Mouse (Mus musculus): ENCODE results near the gene Nsun5.
A peak's percentile ranks its signal among the peaks of the same experiment; 100 is the strongest.

Gene Nsun5

DNA sequence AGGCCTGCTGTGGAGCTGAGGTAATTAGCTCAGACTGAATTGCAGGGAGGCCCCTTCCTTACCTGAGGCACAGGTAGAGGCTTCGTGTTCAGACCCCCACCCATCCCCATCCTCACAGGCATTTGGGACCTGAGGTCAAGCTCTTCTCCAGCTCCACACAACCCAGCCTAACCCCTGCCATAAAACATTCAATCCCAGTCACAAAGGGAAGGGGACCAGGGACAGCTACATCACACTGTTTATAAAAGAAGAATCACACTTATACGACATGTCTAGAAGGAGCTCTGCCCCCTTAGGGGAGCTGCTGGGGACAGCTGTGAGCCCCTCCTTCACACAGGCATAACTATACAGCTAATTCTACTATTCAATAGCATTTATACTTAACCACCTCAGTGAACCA is 6.6 kb downstream of the Nsun5 start:
- DNase-seq, result no peak

GRCm38 (mm10) chr5:135380681-135381080 is 10.9 kb downstream of the Nsun5 start:
- no peak for DNase-seq

DNA sequence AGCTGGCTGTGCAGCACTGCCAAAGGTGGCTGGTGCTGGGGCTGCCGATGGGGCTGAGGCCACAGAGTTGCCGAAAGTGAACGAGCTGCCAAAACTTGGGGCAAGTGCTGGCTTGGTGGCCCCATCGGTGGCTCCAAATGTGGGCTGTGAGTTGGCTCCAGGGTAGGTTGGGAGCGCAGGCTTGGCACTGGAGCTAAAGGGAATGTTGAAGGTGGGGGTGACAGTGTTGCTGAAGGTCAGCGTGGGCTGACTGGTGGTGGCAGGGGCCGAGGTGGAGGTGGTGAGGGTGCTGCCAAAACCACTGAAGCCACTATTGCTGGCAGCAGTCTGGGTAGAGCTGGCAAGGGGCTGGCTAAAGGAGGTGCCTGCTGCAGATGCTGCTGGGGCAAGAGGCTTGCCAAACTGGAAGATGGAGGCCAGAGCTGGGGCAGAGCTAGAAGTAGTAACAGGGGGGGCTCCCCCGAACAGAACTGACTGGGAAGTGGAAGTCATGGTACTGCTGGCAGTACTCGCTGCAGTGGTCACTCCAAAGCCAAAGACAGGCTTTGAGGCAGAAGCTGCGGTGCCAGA is 11.7 kb downstream of the Nsun5 start:
- no peak for DNase-seq

DNA sequence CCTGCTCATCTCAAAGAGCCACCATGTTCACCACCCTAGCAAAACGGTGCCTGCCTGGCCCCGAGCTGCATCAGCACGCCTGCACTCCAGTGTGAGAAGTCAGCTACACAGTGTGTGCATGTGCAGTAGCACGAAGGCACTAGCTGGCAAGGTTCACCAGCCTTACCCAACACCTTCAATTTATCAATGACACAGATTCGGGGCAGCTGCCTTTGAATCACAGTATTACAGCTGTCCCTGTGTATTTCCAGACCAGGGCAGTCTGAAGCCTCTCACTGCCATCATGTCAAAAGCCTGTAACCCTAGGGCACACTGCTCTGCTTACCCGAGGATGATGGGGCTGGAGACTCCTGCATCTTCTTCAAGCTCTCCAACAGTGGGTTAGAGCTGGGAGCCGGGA is 13.0 kb downstream of the Nsun5 start:
- no peak for DNase-seq

DNA sequence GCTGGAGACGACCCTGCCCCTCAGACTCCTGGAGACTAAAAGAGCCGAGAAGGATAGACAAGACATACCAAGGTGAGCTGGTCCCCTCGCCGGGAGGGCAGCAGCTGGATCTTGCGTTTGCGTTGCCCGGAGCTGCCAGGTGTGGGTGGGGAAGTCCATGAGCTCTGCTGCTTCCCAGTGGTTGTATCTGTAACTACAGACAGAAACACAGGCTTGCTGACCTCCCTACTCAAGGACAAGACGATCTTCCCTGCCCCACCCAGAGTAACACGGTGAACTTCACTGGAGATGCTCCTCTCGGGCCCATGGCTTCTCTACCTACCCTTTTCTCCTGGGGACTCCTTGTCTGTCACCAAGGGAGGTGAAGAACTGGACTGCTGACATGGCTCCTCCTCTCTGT is 14.0 kb downstream of the Nsun5 start:
- no peak for DNase-seq

DNA sequence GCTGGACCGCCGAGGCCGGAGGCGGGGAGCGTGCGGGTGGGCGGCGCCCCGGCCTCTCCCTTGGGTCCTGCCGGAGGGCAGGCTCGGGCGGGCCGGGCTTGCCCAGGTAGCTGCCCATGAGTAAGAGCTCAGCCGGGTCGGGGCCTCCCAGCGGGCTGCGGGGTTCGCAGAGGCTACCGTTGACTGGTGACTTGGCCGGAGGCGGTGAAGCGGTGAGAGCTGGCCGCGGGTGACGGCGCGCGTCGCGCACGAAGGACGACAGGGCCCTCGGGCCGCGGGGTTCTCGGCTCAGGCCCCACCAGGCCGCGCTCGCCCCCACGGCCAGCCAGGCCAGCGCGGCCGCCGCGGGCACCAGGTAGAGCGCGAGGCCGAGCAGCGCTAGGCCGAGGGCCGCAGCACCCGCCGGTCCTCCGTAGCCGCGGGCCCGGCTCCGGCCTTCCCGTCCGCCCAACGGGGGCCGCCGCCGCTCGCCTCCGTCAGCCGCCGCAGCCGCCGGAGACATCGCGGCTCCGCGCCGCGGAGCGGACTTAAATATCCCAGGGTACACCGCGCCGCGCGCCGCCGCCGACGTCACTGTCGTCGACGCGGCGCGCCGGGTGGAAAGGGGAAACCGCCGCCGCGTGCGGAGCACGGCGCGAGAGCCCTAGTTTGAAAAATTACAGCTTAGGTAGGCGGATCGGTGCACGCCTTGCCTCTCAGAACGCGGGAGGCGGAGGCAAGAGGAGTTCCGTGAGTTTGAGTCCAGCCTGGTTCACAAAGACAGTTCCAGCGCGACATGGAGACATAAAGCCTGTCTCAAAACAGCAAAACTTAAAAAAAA is 24.5 kb downstream of the Nsun5 start, which contains the start of gene Pom121:
Pom121 (minus strand) TSS at position 543 of the 820 bp plus-strand sequence.
- DNase-seq, result peak; percentile 84

DNA sequence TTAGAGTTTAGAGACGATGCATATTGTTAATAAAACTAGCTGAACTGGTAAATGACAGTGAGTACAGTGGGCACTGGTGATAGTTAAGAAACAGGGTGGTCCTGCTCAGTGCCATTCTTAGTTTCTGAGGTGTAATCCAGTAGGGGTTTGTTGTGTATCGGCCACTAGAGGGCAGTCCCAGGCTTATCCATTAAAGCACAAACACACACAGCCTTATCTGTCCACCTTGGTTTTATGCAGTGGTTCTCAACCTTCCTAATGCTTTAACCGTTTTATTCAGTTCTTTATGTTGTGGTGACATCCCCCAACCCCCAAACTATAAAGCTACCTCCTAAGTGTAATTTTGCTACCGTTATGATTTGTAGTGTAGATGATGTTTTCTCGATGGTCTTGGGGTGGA is 26.1 kb downstream of the Nsun5 start:
- peak; percentile 45 for DNase-seq

GRCm38 (mm10) chr5:135399382-135399781 is 29.6 kb downstream of the Nsun5 start:
- DNase-seq, result no peak

DNA sequence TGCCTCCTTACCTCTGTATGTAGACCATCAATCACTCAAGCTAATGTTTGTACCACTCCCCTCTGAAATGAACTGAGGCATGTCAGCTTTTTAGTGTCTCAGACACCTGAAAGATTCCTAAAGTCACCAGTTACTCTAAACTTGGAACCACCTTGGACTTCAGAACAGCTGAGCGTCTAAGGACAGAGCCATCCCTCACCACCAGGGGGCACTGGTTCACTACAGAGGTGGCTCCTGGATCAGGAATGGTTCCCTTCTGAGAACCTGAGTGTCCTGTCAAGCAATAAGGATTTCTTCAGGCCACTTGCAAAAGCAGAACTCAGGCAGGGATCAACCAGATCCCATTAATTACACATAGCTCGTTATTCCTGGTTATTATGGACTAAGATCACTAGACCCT is 30.5 kb downstream of the Nsun5 start:
- DNase-seq, result peak; percentile 74

GRCm38 (mm10) chr5:135404623-135405022 is 34.9 kb downstream of the Nsun5 start:
- peak; percentile 83 for DNase-seq

- no peak for DNase-seq
These were observed 35.7 kb downstream of the Nsun5 start for GRCm38 (mm10) chr5:135405437-135405836.

GRCm38 (mm10) chr5:135408114-135408513 is 38.4 kb downstream of the Nsun5 start:
- no peak for DNase-seq

DNA sequence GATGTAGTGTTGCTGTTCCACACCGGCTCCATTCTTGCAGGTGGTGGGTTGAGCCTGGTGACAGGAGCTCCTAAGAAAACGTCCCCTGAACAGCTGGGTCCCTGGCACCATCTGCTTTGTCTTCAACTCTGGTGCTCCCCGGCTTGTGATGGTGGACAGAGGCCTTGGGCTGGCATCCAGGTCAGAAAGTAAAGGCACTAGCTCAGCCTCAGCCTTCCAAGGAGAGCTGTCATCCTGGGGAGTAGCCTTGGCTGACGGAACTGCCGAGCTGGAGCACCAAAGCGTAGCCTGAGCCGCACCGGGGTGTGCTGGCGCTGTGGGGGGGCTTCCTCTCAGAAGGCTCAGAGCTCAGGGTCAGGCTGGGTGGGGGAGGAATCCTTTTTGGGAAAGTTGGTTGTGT is 40.5 kb downstream of the Nsun5 start:
- no peak for DNase-seq
